In the genomic region with DNA sequence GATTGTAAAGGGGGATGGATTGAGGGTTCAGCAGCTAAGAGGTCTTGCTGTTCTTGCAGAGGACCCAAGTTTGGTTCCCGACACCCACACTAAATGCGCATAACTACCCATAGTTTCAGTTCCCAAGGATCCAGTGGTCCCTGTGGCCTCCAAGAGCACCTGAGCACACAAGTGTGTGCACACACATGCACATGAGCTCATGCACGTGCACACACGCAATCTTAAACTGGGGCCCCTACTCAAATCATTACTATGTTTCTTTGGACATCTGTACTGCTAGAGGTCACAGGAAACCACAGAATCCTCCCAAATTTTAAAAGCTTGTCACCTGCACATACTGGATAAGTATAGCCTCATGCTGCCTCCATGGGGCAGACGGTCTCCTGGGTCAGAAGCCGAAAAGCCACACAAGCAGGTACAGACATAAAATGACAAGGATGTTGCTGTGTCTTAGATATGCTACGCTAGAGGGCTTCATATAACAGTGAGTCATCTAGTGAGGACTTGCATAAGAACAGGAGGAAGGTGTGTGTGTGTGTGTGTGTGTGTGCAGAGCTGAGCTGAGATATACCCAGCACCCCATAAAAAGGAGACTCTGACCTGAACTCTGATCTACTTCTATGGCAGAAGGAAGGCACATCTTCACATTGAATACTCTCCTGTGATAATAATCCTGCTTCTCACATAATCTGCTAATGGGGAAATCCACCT, we compare ENCODE assay signal across 28 mouse cellular contexts. TPM values are rescaled to one million over a fixed set of nuclear protein-coding genes. Genes with fewer than 3 reads are reported as not detected.
DNase-seq lines count a peak whose midpoint lies in the region; ATAC-seq and TF ChIP-seq lines count a peak whose summit lies in the region.
"Had no signal": no experiment of that assay in that cellular context is flagged by ENCODE, and none has a peak within 500 bp of the region (broad histone marks: within the 10 kb centered on the region; RNA-seq: fewer than 3 reads in every experiment).

No protein-coding gene starts in this region.

- 0 out of 2 replicates have a peak, but pooled peaks have one; percentile 22 for TF ChIP-seq CTCF in forebrain, postnatal 0 days (IDR thresholded peaks at IDR 0.05; ENCODE audit: low read depth)
- peak; percentile 52 for TF ChIP-seq CTCF in intestine, postnatal 0 days (IDR thresholded peaks at IDR 0.05; ENCODE audit: low read depth)

- WGBS in forebrain, postnatal 0 days = 93% methylated on average over 7 of the region's 7 CpGs
- WGBS in forebrain, embryonic 10.5 days = 93% methylated on average over 7 of the region's 7 CpGs
- 82% methylated on average over 7 of the region's 7 CpGs for WGBS in intestine, postnatal 0 days
- 95% methylated on average over 7 of the region's 7 CpGs for WGBS in kidney, embryonic 14.5 days
- 75% methylated on average over 7 of the region's 7 CpGs for WGBS in liver, embryonic 11.5 days

- no peak overlapping the region for H3K27ac ChIP-seq in forebrain, postnatal 0 days (ENCODE audit: low read depth, low read length)
- H3K27ac ChIP-seq in forebrain, embryonic 10.5 days = no peak overlapping the region
- no peak overlapping the region for H3K27ac ChIP-seq in intestine, postnatal 0 days (ENCODE audit: low read depth, low read length)
- H3K27ac ChIP-seq in kidney, embryonic 14.5 days (ENCODE audit: low read depth, low read length) = no peak overlapping the region
- no peak overlapping the region for H3K27ac ChIP-seq in liver, embryonic 11.5 days (ENCODE audit: low read depth, low read length)
- H3K27ac ChIP-seq: embryonic facial prominence, embryonic 13.5 days; heart, embryonic 15.5 days; hindbrain, embryonic 12.5 days; hindbrain, postnatal 0 days; limb, embryonic 12.5 days; midbrain, embryonic 12.5 days; neural tube, embryonic 15.5 days had no signal

- no peak overlapping the region for H3K4me3 ChIP-seq in forebrain, postnatal 0 days (ENCODE audit: low read depth, low read length)
- no peak overlapping the region for H3K4me3 ChIP-seq in forebrain, embryonic 10.5 days
- no peak overlapping the region for H3K4me3 ChIP-seq in intestine, postnatal 0 days (ENCODE audit: low read depth, low read length)
- no peak overlapping the region for H3K4me3 ChIP-seq in kidney, embryonic 14.5 days (ENCODE audit: low read length)
- no peak overlapping the region for H3K4me3 ChIP-seq in liver, embryonic 11.5 days (ENCODE audit: low read depth, low read length)
- H3K4me3 ChIP-seq: embryonic facial prominence, embryonic 13.5 days; heart, embryonic 15.5 days; hindbrain, embryonic 12.5 days; limb, embryonic 12.5 days; megakaryocyte, embryonic 14.5 days; midbrain, embryonic 12.5 days; neural tube, embryonic 15.5 days had no signal

- H3K36me3 ChIP-seq in forebrain, postnatal 0 days (ENCODE audit: insufficient read depth) = no peaks in the 10 kb centered on the region
- no peaks in the 10 kb centered on the region for H3K36me3 ChIP-seq in forebrain, embryonic 10.5 days (replicated peaks)
- no peaks in the 10 kb centered on the region; the same call in 1 of the 2 replicates for H3K36me3 ChIP-seq in intestine, postnatal 0 days (ENCODE audit: control insufficient read depth, insufficient read depth)
- H3K36me3 ChIP-seq in kidney, embryonic 14.5 days (ENCODE audit: control insufficient read depth, insufficient read depth, low read length) = no peaks in the 10 kb centered on the region; the same call in 1 of the 2 replicates
- H3K36me3 ChIP-seq in liver, embryonic 11.5 days (ENCODE audit: control insufficient read depth, insufficient read depth, low read length) = peaks cover 2% of the 10 kb centered on the region; the same call in 1 of the 2 replicates
- H3K36me3 ChIP-seq: G1E; hindbrain, embryonic 12.5 days; midbrain, embryonic 12.5 days; neural tube, embryonic 15.5 days had no signal

- H3K27me3 ChIP-seq in forebrain, postnatal 0 days (ENCODE audit: insufficient read depth, low read length) = no peaks in the 10 kb centered on the region
- H3K27me3 ChIP-seq in forebrain, embryonic 10.5 days (ENCODE audit: poor library complexity, severe bottlenecking) = no peaks in the 10 kb centered on the region
- no peaks in the 10 kb centered on the region for H3K27me3 ChIP-seq in intestine, postnatal 0 days (replicated peaks; ENCODE audit: control insufficient read depth, insufficient read depth, low read length)
- no peaks in the 10 kb centered on the region for H3K27me3 ChIP-seq in kidney, embryonic 14.5 days (ENCODE audit: control insufficient read depth, insufficient read depth, low read length)
- H3K27me3 ChIP-seq in liver, embryonic 11.5 days (replicated peaks; ENCODE audit: control insufficient read depth, insufficient read depth, low read length) = no peaks in the 10 kb centered on the region
- H3K27me3 ChIP-seq: embryonic facial prominence, embryonic 13.5 days; heart, embryonic 15.5 days; hindbrain, embryonic 12.5 days; limb, embryonic 12.5 days; megakaryocyte, embryonic 14.5 days; midbrain, embryonic 12.5 days; neural tube, embryonic 15.5 days had no signal

- H3K4me1 ChIP-seq in forebrain, postnatal 0 days (ENCODE audit: insufficient read depth) = peaks cover 15% of the 10 kb centered on the region
- H3K4me1 ChIP-seq in forebrain, embryonic 10.5 days = peaks cover 14% of the 10 kb centered on the region
- H3K4me1 ChIP-seq in intestine, postnatal 0 days (replicated peaks; ENCODE audit: control insufficient read depth, insufficient read depth, low read length) = no peaks in the 10 kb centered on the region
- H3K4me1 ChIP-seq in kidney, embryonic 14.5 days (ENCODE audit: control insufficient read depth, insufficient read depth, low read length) = no peaks in the 10 kb centered on the region
- H3K4me1 ChIP-seq in liver, embryonic 11.5 days (replicated peaks; ENCODE audit: control insufficient read depth, insufficient read depth, low read length) = no peaks in the 10 kb centered on the region
- H3K4me1 ChIP-seq: hindbrain, embryonic 12.5 days had no signal

- H3K4me2 ChIP-seq in forebrain, postnatal 0 days (ENCODE audit: low read depth) = no peak overlapping the region
- no peak overlapping the region for H3K4me2 ChIP-seq in intestine, postnatal 0 days (replicated peaks; ENCODE audit: low read depth)
- no peak overlapping the region for H3K4me2 ChIP-seq in kidney, embryonic 14.5 days (replicated peaks; ENCODE audit: low read depth, low read length)
- no peak overlapping the region for H3K4me2 ChIP-seq in liver, embryonic 11.5 days
- H3K4me2 ChIP-seq: embryonic facial prominence, embryonic 13.5 days; heart, embryonic 15.5 days; hindbrain, embryonic 12.5 days; limb, embryonic 12.5 days; midbrain, embryonic 12.5 days; neural tube, embryonic 15.5 days had no signal

- H3K9ac ChIP-seq in forebrain, postnatal 0 days = no peak overlapping the region
- no peak overlapping the region for H3K9ac ChIP-seq in intestine, postnatal 0 days (ENCODE audit: low read depth, low read length)
- no peak overlapping the region for H3K9ac ChIP-seq in kidney, embryonic 14.5 days (ENCODE audit: low read depth, low read length)
- H3K9ac ChIP-seq in liver, embryonic 11.5 days (ENCODE audit: low read depth, low read length) = no peak overlapping the region
- H3K9ac ChIP-seq: embryonic facial prominence, embryonic 13.5 days; heart, embryonic 15.5 days; hindbrain, embryonic 12.5 days; limb, embryonic 12.5 days; midbrain, embryonic 12.5 days; neural tube, embryonic 15.5 days had no signal

- ATAC-seq in forebrain, postnatal 0 days = no peak
- ATAC-seq in intestine, postnatal 0 days = peak; percentile 79; the same call in 1 of the 2 replicates
- no peak for ATAC-seq in kidney, embryonic 14.5 days (ENCODE audit: low FRiP score, low TSS enrichment)
- ATAC-seq in liver, embryonic 11.5 days (replicated peaks; ENCODE audit: low FRiP score) = no peak
- ATAC-seq: hindbrain, postnatal 0 days had no signal

- DNase-seq in forebrain, postnatal 0 days = no peak
- DNase-seq in forebrain, embryonic 10.5 days (ENCODE audit: extremely low spot score, low spot score) = no peak
- peak; percentile 39 for DNase-seq in CD4-positive helper T cell, adult 2 months (ENCODE audit: low read depth, low spot score)
- peak; percentile 53 for DNase-seq in brain, adult 2 months (ENCODE audit: low read depth, low spot score)
- DNase-seq in spleen, postnatal 14 days (ENCODE audit: low spot score in 2 of 2) = no peak
- no peak for DNase-seq in liver, embryonic 11.5 days (ENCODE audit: low spot score)
- DNase-seq: adrenal gland, postnatal 10 days; cerebellum, adult 18-20 months; cerebellum, postnatal 10 days; gastrocnemius, postnatal 10 days; heart, postnatal 36 days; kidney, adult 18-20 months; kidney, postnatal 36 days; lung, postnatal 4 days; retina, postnatal 1 day; thymus, adult 2 months; thymus, postnatal 4 days had no signal

- no peaks in the 10 kb centered on the region for H3K9me3 ChIP-seq in forebrain, postnatal 0 days (ENCODE audit: low read length)
- no peaks in the 10 kb centered on the region for H3K9me3 ChIP-seq in forebrain, embryonic 10.5 days
- no peaks in the 10 kb centered on the region for H3K9me3 ChIP-seq in intestine, postnatal 0 days (ENCODE audit: control insufficient read depth)
- H3K9me3 ChIP-seq in kidney, embryonic 14.5 days (ENCODE audit: control insufficient read depth, low read length) = no peaks in the 10 kb centered on the region
- H3K9me3 ChIP-seq in liver, embryonic 11.5 days (ENCODE audit: control insufficient read depth, low read length) = no peaks in the 10 kb centered on the region
- H3K9me3 ChIP-seq: embryonic facial prominence, embryonic 13.5 days; G1E; heart, embryonic 15.5 days; hindbrain, embryonic 12.5 days; limb, embryonic 12.5 days; megakaryocyte, embryonic 14.5 days; midbrain, embryonic 12.5 days; neural tube, embryonic 15.5 days had no signal

RNA-seq across cellular contexts. Expression of a gene that starts 53.3 kb away (rescaled TPM):
- total RNA-seq in forebrain, postnatal 0 days (2014; rRNA removed) = 21.0 and 23.1 TPM in 2 replicates
- polyA plus RNA-seq in forebrain, postnatal 0 days (2015; fragmentation: Nextera tagmentation; extraction: Ambion mirVana) = 69.4 and 89.9 TPM in 2 replicates
- polyA plus RNA-seq in forebrain, embryonic 10.5 days (2016; fragmentation: Nextera tagmentation; extraction: Ambion mirVana) = 57.2 and 59.1 TPM in 2 replicates
- polyA plus RNA-seq in intestine, postnatal 0 days (2015; fragmentation: Nextera tagmentation; extraction: Ambion mirVana) = 25.6 and 27.0 TPM in 2 replicates
- polyA plus RNA-seq in kidney, embryonic 14.5 days (2014; fragmentation: Nextera tagmentation; extraction: Ambion mirVana) = 61.7 and 65.6 TPM in 2 replicates
- polyA plus RNA-seq in liver, embryonic 11.5 days (2014; fragmentation: Nextera tagmentation; extraction: Ambion mirVana) = 28.6 and 30.2 TPM in 2 replicates

Comparison
In these comparisons a context has a peak if more than half of its experiments do, and no peak if none do; other contexts are left out.
1. DNase-seq: peak in CD4-positive helper T cell, adult 2 months (single experiment) and brain, adult 2 months (single experiment); none in forebrain, postnatal 0 days (single experiment), forebrain, embryonic 10.5 days (single experiment), spleen, postnatal 14 days (0 of 2) and liver, embryonic 11.5 days (single experiment).